Mouse (Mus musculus) ES-Bruce4 (cell line): ENCODE measurements around the gene Wars2.

Experiments
- CTCF ChIP-seq: IDR thresholded peaks from one replicate; pipeline ENCODE4 v1.8.1; 2011; ENCODE audit warnings: low read depth, low read length
- EP300 ChIP-seq: IDR thresholded peaks from 2 replicates; pipeline ENCODE4 v1.6.1; 2011; ENCODE audit warnings: low read depth, low read length; ENCODE audit not compliant: insufficient read depth
- POLR2A ChIP-seq: IDR thresholded peaks from one replicate; pipeline ENCODE4 v1.8.1; 2011; ENCODE audit warnings: low read length; ENCODE audit not compliant: insufficient read depth

GRCm38 (mm10) chr3:99111214-99111608 is 29.7 kb upstream of the Wars2 start:
- no peak for TF ChIP-seq CTCF
- TF ChIP-seq POLR2A = no peak
- no peak for TF ChIP-seq EP300
